Mouse (Mus musculus): ENCODE results near the gene Eef1akmt4. TPM values are rescaled to one million over a fixed set of nuclear protein-coding genes. Genes with fewer than 3 reads are reported as not detected.

Eef1akmt4 gene
- polyA plus RNA-seq (2015; fragmentation: Nextera tagmentation; extraction: Ambion mirVana) = 15.4 and 16.4 TPM in 2 replicates

GRCm38 (mm10) chr16:20611357-20612227 lies at the start of gene Eef1akmt4, which contains the start of the genes Gm49333 and Alg3:
Gene Eef1akmt4 (plus strand): TSS chr16:20611593.
Gene Gm49333 (plus strand): TSS chr16:20611610.
Gene Alg3 (minus strand): TSS chr16:20611735.
- ATAC-seq = peak; percentile 95
- peak within 1 kb of the TSS; percentile 99 for H3K4me2 ChIP-seq (ENCODE audit: low read length)
- H3K27me3 ChIP-seq (replicated peaks; ENCODE audit: control insufficient read depth, insufficient read depth, low read length) = no peaks in the 10 kb centered on the region
- H3K9me3 ChIP-seq (ENCODE audit: control insufficient read depth, low read length) = no peaks in the 10 kb centered on the region
- H3K36me3 ChIP-seq (ENCODE audit: control insufficient read depth, insufficient read depth) = peaks cover 6% of the 10 kb centered on the region; the same call in 1 of the 2 replicates
- WGBS = 1% methylated on average over 41 of the region's 41 CpGs
- H3K9ac ChIP-seq (replicated peaks; ENCODE audit: low read depth, low read length) = peak within 1 kb of the TSS; percentile 71
- peak within 1 kb of the TSS; percentile 69 for H3K27ac ChIP-seq (ENCODE audit: low read length)
- peaks cover 17% of the 10 kb centered on the region for H3K4me1 ChIP-seq (replicated peaks; ENCODE audit: control insufficient read depth, insufficient read depth, low read length)
- H3K4me3 ChIP-seq (replicated peaks; ENCODE audit: low read length) = peak within 1 kb of the TSS; percentile 54

DNA sequence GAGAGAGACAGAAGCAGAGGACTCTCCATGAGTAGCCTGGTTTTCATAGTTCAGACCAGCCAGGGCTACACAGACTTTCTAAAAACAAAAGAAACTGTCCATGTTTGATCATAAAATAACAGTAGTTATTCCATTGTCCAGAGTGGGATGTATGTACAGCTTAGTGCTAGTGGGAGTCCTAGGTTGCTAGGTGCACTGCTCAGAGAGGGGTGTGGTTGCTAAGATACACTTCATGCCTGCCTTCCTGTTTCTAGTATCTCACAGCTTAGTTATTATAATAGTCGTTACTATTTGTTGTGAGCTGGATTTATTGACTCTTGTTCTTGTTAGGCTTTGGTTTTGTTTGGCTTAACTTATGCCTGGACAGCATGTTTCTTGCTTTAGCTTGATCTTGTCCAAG lies 46.3 kb upstream of the Eef1akmt4 start:
- ATAC-seq = 0 out of 2 replicates have a peak, but pooled peaks have one; percentile 31
- no peak overlapping the region for H3K4me2 ChIP-seq (ENCODE audit: low read length)
- no peak overlapping the region for H3K4me3 ChIP-seq (replicated peaks; ENCODE audit: low read length)
- H3K27me3 ChIP-seq (replicated peaks; ENCODE audit: control insufficient read depth, insufficient read depth, low read length) = no peaks in the 10 kb centered on the region
- H3K9me3 ChIP-seq (ENCODE audit: control insufficient read depth, low read length) = no peaks in the 10 kb centered on the region
- H3K36me3 ChIP-seq (ENCODE audit: control insufficient read depth, insufficient read depth) = peaks cover 25% of the 10 kb centered on the region
- 65% methylated on average over 1 of the region's 1 CpGs for WGBS
- H3K4me1 ChIP-seq (replicated peaks; ENCODE audit: control insufficient read depth, insufficient read depth, low read length) = no peaks in the 10 kb centered on the region
- H3K9ac ChIP-seq (replicated peaks; ENCODE audit: low read depth, low read length) = no peak overlapping the region
- H3K27ac ChIP-seq (ENCODE audit: low read length) = no peak overlapping the region

DNA sequence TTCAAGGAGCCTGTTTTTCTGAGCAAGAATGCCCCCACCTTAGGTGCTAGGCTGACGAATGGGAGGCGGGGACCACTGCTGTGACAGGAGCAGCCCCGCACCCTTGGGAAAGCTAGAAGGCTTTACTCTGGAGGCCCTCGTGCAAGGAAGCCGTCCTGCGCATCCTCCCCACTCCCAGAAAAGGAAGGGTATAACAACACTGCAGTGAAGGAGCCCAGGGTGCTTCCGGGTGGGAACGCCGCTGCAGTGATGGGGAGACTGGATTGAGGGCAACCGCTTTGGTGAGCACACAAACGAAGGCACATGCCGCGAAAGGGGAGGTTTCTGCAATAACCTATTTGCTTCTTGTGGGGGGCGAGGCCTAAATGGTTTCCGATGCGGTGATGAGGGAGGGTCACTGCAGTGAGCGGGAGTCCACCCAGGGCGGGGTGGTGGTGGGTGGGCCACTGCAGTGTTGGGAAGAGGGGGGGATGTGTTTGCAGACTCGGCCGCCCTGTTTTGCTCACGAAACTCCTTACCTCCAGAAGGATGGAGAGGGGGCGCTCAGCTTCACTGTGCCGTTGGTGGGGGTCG lies 21.9 kb upstream of the Eef1akmt4 start, which contains the start of gene Vwa5b2:
Gene Vwa5b2, plus strand, starts transcription at position 106 of the 573 bp plus-strand sequence.
- H3K4me3 ChIP-seq (replicated peaks; ENCODE audit: low read length) = peak within 1 kb of the TSS; percentile 62
- peaks cover 30% of the 10 kb centered on the region for H3K27me3 ChIP-seq (replicated peaks; ENCODE audit: control insufficient read depth, insufficient read depth, low read length)
- H3K9ac ChIP-seq (replicated peaks; ENCODE audit: low read depth, low read length) = peak within 1 kb of the TSS; percentile 64
- H3K27ac ChIP-seq (ENCODE audit: low read length) = no peak within 1 kb of the TSS
- under 1% methylated on average over 23 of the region's 24 CpGs for WGBS
- H3K36me3 ChIP-seq (ENCODE audit: control insufficient read depth, insufficient read depth) = no peaks in the 10 kb centered on the region
- H3K4me2 ChIP-seq (ENCODE audit: low read length) = peak within 1 kb of the TSS; percentile 71
- peak; percentile 67 for ATAC-seq
- H3K9me3 ChIP-seq (ENCODE audit: control insufficient read depth, low read length) = no peaks in the 10 kb centered on the region
- peaks cover 24% of the 10 kb centered on the region for H3K4me1 ChIP-seq (replicated peaks; ENCODE audit: control insufficient read depth, insufficient read depth, low read length)

- Histone ChIP-seq H3K9me3 (ENCODE audit: control insufficient read depth, low read length) (no peaks in the 10 kb centered on the region), H3K27me3 (replicated peaks; ENCODE audit: control insufficient read depth, insufficient read depth, low read length) (peaks cover 30% of the 10 kb centered on the region), H3K4me3 (replicated peaks; ENCODE audit: low read length) (peak overlapping the region; percentile 62), H3K4me1 (replicated peaks; ENCODE audit: control insufficient read depth, insufficient read depth, low read length) (peaks cover 24% of the 10 kb centered on the region), H3K27ac (ENCODE audit: low read length) (no peak overlapping the region), H3K4me2 (ENCODE audit: low read length) (peak overlapping the region; percentile 71), H3K9ac (replicated peaks; ENCODE audit: low read depth, low read length) (peak overlapping the region; percentile 64), H3K36me3 (ENCODE audit: control insufficient read depth, insufficient read depth) (no peaks in the 10 kb centered on the region)
- ATAC-seq = peak; percentile 86
- under 1% methylated on average over 38 of the region's 39 CpGs for WGBS
These were observed 21.3 kb upstream of the Eef1akmt4 start for GRCm38 (mm10) chr16:20589939-20590679.

DNA sequence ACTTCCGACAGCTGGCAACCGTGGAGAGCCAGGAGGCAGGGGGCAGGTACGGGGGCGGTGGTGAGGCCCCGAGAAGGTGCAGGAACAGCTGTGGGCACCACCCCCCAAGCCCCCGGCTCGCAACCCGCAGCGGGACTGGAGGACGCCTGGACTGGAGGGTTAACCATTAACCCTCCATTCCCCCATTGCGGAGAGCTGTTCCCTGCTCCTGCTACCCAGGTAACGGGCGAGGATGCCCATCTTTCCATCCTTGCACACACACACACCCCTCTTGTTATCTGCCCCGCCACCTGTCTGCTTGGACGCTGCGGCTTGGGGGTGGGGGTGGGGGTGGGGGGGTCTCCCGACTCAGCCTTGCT lies 20.7 kb upstream of the Eef1akmt4 start:
- Histone ChIP-seq H3K9ac (replicated peaks; ENCODE audit: low read depth, low read length) (peak overlapping the region; percentile 64; the same call in 1 of the 2 replicates), H3K27ac (ENCODE audit: low read length) (no peak overlapping the region), H3K27me3 (replicated peaks; ENCODE audit: control insufficient read depth, insufficient read depth, low read length) (peaks cover 30% of the 10 kb centered on the region), H3K4me2 (ENCODE audit: low read length) (peak overlapping the region; percentile 71), H3K4me3 (replicated peaks; ENCODE audit: low read length) (peak overlapping the region; percentile 62), H3K9me3 (ENCODE audit: control insufficient read depth, low read length) (no peaks in the 10 kb centered on the region), H3K36me3 (ENCODE audit: control insufficient read depth, insufficient read depth) (no peaks in the 10 kb centered on the region), H3K4me1 (replicated peaks; ENCODE audit: control insufficient read depth, insufficient read depth, low read length) (peaks cover 24% of the 10 kb centered on the region)
- WGBS = under 1% methylated on average over 17 of the region's 17 CpGs
- 0 out of 2 replicates have a peak, but pooled peaks have one; percentile 3 for ATAC-seq

DNA sequence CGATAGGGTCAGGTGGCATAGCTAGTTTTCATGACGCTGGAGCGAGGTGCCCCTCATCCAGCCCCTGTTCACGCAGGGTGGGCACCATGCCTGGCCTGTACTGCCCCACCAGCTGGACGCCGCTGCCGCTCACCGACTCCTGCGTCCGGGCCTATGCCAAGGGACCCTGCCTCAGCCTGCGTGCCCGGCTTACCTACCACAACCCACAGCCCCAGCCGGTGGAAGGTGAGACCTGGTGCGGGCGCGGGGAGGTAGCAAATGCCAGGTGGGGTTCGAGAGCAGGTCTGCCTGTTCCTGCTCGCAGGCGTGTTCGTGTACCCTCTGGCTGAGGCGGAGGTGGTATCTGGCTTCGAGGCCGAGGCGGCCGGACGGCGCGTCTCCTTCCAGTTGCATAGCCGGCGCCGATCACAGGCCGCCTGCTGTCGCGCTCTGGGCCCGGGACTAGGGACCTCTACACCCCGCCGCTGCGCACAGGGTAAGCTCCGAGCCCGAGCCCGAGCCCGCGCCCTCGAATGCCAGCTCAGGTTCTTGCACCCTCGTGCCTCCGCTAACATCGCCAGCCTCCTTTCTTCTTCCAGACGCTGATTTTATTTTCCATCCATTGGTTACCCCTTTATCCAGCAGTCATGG lies 20.2 kb upstream of the Eef1akmt4 start:
- no peaks in the 10 kb centered on the region for H3K36me3 ChIP-seq (ENCODE audit: control insufficient read depth, insufficient read depth)
- H3K4me3 ChIP-seq (replicated peaks; ENCODE audit: low read length) = peak overlapping the region; percentile 3
- no peak overlapping the region for H3K9ac ChIP-seq (replicated peaks; ENCODE audit: low read depth, low read length)
- peak overlapping the region; percentile 22 for H3K4me2 ChIP-seq (ENCODE audit: low read length)
- no peaks in the 10 kb centered on the region for H3K9me3 ChIP-seq (ENCODE audit: control insufficient read depth, low read length)
- peaks cover 30% of the 10 kb centered on the region for H3K27me3 ChIP-seq (replicated peaks; ENCODE audit: control insufficient read depth, insufficient read depth, low read length)
- H3K4me1 ChIP-seq (replicated peaks; ENCODE audit: control insufficient read depth, insufficient read depth, low read length) = peaks cover 24% of the 10 kb centered on the region
- H3K27ac ChIP-seq (ENCODE audit: low read length) = no peak overlapping the region
- no peak for ATAC-seq
- WGBS = 4% methylated on average over 48 of the region's 48 CpGs

DNA sequence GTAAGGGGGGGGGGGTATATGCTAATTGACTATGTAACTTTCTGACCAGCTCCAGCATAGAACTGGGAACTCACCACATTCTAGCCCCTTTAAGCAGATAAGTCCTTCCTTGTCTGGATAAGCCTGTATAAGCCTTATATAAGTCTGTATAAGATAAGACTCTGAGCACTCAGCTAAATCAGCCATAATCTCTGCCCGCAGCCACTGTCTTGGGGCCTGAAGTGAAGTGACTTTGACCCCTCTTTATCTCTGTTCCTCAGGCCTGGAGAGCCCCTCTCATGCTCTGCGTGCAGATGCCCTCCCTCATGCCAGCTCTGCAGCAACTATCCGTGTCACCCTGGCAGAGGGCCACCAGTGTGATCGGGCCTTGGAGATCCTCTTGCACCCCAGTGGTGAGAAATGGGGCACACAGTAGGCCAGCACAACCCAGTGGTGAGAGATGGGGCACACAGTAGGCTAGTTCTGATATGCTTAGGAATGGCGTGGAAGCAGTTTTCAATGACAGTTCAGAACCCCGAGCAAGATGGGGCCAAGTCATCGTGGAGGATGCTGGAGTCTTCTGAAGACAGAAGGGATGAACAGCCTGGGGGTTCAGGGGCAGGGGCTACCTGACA lies 16.2 kb upstream of the Eef1akmt4 start:
- no peak overlapping the region for H3K9ac ChIP-seq (replicated peaks; ENCODE audit: low read depth, low read length)
- no peak overlapping the region for H3K4me2 ChIP-seq (ENCODE audit: low read length)
- H3K36me3 ChIP-seq (ENCODE audit: control insufficient read depth, insufficient read depth) = no peaks in the 10 kb centered on the region
- no peak for ATAC-seq
- peaks cover 12% of the 10 kb centered on the region for H3K4me1 ChIP-seq (replicated peaks; ENCODE audit: control insufficient read depth, insufficient read depth, low read length)
- no peak overlapping the region for H3K27ac ChIP-seq (ENCODE audit: low read length)
- H3K27me3 ChIP-seq (replicated peaks; ENCODE audit: control insufficient read depth, insufficient read depth, low read length) = peaks cover 22% of the 10 kb centered on the region
- 85% methylated on average over 7 of the region's 7 CpGs for WGBS
- H3K9me3 ChIP-seq (ENCODE audit: control insufficient read depth, low read length) = no peaks in the 10 kb centered on the region
- H3K4me3 ChIP-seq (replicated peaks; ENCODE audit: low read length) = no peak overlapping the region

DNA sequence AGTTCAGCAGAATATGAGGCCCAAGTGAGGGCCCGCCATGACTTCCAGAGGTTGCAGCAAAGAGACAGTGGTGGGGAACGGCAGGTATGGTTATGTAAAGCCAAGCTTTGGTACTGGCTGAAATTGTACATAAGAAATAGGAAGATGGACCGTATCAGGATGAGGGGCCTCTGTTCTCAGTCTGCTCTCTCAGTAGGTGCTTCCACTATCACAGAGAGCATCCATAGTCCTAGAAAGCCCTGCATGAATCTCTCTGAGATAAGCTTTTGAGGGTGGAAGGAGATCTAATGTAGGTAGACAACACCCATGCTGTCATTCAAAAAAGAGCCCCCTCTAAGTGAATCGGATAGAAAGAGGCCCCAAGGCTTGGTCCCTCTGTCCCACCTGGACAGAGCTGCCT lies 15.7 kb upstream of the Eef1akmt4 start:
- Histone ChIP-seq H3K27ac (ENCODE audit: low read length) (no peak overlapping the region), H3K4me1 (replicated peaks; ENCODE audit: control insufficient read depth, insufficient read depth, low read length) (peaks cover 7% of the 10 kb centered on the region), H3K27me3 (replicated peaks; ENCODE audit: control insufficient read depth, insufficient read depth, low read length) (peaks cover 17% of the 10 kb centered on the region), H3K9me3 (ENCODE audit: control insufficient read depth, low read length) (no peaks in the 10 kb centered on the region), H3K9ac (replicated peaks; ENCODE audit: low read depth, low read length) (no peak overlapping the region), H3K36me3 (ENCODE audit: control insufficient read depth, insufficient read depth) (no peaks in the 10 kb centered on the region), H3K4me2 (ENCODE audit: low read length) (no peak overlapping the region), H3K4me3 (replicated peaks; ENCODE audit: low read length) (no peak overlapping the region)
- WGBS = 91% methylated on average over 4 of the region's 4 CpGs
- no peak for ATAC-seq

Data from forebrain, embryonic 16.5 days (tissue).